Mouse (Mus musculus) ES-CJ7 (cell line): ENCODE measurements at regions not wholly inside any gene's neighbourhood (a gene's known extent, or its start where the extent isn't known, plus 50 kb on each side); places are given as distances from the start of the nearest gene placed in this dataset.

Experiments used
- DNase-seq: peaks from one replicate; pipeline ENCODE4 v3.0.0; 2011; ENCODE audit warnings: low read depth, low spot score

- DNase-seq = no peak
Measured at GRCm38 (mm10) chr12:60652236-60652635, 870.7 kb upstream of the Lrfn5 start.

GRCm38 (mm10) chr12:60675751-60676150, 847.2 kb upstream of the Lrfn5 start:
- no peak for DNase-seq

GRCm38 (mm10) chr12:60684036-60684435, 838.9 kb upstream of the Lrfn5 start:
- DNase-seq = peak; percentile 50

GRCm38 (mm10) chr12:60717326-60717725, 805.6 kb upstream of the Lrfn5 start:
- no peak for DNase-seq
